Mouse (Mus musculus) lung, postnatal 0 days (tissue): ENCODE results near the gene Arhgap24.

Experiments
- CTCF ChIP-seq: IDR thresholded peaks from 2 replicates; pipeline ENCODE4 v1.5.1; 2016; ENCODE audit warnings: antibody characterized with exemption, mild to moderate bottlenecking
- EP300 ChIP-seq: IDR thresholded peaks from 2 replicates; pipeline ENCODE4 v1.6.1; 2016; ENCODE audit warnings: antibody characterized with exemption, mild to moderate bottlenecking, control low read depth

- TF ChIP-seq CTCF (no peak), EP300 (no peak)
Measured at GRCm38 (mm10) chr5:102802833-102803232, 321.6 kb downstream of the Arhgap24 start.
